Mouse (Mus musculus) left cerebral cortex, adult 8-10 months (tissue): ENCODE data around the gene Adamts4. TPM values are rescaled to one million over a fixed set of nuclear protein-coding genes. Genes with fewer than 3 reads are reported as not detected.

Source experiments
- DNase-seq, 2 experiments: peaks; one replicate each; pipeline ENCODE4 v3.0.0; 2022; ENCODE audit warnings: low spot score in 2 of 2
- total RNA-seq, 4 experiments: library from RNA; stranded (reverse); gene quantifications; 2 replicates each; pipeline ENCODE4 v1.2.4; 2022

Adamts4 gene
- total RNA-seq, 4 experiments from 2014 or later, result 13.0 to 14.1 (median 13.3) TPM

DNA sequence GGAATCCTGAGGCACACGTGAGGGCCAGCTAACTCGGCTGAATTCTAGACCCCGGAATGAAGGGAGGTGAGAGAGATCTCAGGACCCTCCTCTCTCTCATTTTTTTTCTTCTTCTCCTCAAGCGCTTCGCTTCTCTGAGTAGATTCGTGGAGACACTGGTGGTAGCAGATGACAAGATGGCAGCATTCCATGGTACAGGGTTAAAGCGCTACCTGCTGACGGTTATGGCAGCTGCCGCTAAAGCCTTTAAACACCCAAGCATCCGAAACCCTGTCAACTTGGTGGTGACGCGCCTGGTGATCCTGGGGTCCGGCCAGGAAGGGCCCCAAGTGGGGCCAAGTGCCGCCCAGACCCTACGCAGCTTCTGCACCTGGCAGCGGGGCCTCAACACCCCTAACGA lies 2.2 kb downstream of the Adamts4 start:
- no peak for DNase-seq

DNA sequence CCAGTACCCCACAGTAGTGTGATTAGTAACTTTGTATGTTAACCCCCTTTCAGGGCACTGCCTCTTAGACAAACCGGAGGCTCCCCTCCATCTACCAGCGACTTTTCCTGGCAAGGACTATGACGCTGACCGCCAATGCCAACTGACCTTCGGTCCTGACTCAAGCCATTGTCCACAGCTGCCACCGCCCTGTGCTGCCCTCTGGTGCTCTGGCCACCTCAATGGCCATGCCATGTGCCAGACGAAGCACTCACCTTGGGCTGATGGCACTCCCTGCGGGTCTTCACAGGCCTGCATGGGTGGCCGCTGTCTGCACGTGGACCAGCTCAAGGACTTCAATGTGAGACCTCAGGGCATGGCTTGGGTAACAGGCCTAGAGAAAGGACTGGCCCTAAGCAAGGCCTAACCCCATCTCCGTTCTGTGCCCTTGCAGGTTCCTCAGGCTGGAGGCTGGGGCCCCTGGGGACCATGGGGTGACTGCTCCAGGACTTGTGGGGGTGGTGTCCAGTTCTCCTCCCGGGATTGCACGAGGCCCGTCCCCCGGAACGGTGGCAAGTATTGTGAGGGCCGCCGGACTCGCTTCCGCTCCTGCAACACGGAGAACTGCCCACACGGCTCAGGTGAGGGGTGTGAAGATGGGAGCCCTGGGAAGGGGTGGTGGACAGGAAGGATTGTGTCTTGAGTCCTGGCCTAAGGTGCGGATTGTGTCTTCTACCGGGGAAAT lies 6.0 kb downstream of the Adamts4 start:
- no peak for DNase-seq

DNA sequence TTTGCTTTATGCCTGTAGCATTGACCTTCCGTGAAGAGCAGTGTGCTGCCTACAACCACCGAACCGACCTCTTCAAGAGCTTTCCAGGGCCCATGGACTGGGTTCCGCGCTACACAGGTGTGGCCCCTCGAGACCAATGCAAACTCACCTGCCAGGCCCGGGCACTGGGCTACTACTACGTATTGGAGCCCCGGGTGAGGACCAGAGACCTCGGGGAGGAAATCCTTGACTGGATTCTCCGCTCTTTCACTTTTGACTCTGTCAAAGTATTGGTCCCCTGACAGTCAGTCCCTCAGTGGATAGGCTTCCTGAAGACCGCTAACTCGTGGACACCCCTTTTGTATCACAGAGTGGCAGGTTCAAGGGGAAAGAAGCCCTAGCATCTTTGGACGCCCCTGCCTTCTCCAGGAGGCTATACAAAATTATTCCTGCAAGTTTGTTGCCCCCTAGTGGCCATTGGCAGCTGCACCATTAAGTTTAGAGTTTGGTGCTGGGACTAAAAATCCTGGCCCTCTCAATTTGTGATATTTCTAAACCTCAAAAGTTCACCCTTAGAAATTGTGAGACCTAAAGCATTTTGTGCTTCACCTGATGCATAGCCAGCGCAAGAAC lies 6.8 kb downstream of the Adamts4 start:
- DNase-seq, result no peak

DNA sequence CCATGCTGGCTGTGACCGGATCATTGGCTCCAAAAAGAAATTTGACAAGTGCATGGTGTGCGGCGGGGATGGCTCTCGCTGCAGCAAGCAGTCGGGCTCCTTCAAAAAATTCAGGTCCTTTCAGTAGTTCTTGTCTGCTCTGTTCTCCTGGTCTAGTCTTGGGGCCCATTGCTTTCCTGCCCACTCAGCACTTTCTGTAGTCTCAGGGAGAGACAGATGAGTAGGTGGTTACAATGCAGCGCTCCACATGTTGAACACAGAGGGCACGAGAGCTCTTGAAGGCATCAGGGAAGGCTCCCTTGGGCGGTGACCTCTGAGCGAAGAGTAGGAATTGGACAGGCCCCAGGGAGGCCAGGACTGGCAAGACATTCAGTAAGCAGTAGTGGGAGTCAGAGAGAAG lies 7.6 kb downstream of the Adamts4 start:
- no peak for DNase-seq

DNA sequence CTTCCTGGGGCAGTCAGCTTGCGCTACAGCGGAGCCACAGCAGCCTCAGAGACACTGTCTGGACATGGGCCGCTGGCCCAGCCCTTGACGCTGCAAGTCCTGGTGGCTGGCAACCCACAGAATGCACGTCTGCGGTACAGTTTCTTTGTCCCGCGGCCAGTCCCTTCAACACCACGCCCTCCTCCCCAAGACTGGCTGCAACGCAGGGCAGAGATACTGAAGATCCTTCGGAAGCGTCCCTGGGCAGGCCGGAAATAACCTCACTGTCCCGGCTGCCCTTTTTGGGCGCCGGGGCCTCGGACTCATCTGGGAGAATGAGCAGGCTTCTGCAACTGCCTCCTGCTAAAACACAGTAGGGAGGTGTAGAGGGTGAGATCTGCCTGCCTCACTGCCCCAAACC lies 8.7 kb downstream of the Adamts4 start:
- DNase-seq, result no peak

DNA sequence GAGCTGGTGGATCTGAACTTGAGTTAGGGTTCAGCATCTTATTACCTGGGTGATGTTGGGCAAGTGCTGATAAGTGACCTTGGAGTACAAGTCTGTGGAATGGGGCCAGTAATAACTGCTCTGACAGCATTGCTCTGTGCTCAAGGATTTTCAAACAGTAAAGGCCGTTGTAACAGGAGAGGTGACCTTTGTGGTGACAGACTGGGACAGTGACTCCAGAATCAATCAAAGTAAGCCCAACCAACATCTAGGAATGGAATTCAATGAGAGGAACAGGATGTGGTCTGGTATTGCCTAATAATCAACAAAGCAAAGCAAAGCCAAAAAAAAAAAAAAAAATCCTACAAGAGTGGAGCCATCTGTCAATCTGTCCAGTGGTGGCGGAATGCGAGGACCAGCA lies 10.1 kb downstream of the Adamts4 start:
- no peak for DNase-seq

DNA sequence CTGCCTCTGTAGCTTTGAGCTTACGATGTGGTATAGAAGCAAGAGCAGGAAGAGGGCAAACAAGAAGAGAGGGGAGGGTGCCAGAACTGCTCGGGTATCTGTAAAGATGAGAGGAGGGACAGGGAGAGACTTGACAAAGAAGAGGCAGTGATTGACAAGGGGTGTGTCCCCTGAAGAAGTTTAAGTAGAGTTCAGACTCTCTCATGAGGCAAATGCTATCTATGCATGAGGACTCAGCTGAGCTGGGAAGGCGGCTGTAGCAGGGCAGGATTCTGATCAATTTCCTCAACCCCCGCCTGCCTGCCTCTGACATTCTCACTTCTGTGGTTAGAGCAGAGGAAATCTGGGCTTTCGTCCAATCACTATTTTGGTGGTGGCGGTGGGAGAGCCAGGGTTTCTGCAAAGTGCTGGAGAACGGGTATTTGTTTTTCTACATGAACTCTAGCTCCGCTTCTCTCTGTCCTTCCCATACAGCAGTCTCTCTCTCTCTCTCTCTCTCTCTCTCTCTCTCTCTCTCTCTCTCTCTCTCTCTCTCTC lies 12.4 kb downstream of the Adamts4 start:
- DNase-seq, result peak; percentile 61 to 89

DNA sequence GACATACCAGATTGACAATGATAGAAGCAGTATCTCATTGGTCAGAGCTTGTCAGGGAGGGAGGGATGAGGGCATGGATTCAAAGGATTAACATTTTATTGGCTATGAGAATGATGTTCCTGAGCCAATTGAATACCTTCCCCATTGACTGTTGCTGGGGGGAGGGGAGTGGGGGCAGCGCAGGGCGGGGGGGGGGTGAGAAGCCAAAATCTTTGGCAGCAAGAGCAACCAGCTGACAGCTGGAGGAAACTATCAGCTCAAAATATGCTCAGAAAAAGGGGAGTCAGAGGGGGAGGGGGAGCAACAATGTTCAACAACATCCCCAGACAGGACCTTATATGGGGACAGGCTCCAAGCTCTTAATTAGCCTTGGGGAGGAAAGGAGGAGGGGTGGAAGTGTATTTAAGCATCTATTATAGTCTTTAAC lies 13.0 kb downstream of the Adamts4 start:
- DNase-seq, result peak in 1 of 2 experiments; percentile 61

DNA sequence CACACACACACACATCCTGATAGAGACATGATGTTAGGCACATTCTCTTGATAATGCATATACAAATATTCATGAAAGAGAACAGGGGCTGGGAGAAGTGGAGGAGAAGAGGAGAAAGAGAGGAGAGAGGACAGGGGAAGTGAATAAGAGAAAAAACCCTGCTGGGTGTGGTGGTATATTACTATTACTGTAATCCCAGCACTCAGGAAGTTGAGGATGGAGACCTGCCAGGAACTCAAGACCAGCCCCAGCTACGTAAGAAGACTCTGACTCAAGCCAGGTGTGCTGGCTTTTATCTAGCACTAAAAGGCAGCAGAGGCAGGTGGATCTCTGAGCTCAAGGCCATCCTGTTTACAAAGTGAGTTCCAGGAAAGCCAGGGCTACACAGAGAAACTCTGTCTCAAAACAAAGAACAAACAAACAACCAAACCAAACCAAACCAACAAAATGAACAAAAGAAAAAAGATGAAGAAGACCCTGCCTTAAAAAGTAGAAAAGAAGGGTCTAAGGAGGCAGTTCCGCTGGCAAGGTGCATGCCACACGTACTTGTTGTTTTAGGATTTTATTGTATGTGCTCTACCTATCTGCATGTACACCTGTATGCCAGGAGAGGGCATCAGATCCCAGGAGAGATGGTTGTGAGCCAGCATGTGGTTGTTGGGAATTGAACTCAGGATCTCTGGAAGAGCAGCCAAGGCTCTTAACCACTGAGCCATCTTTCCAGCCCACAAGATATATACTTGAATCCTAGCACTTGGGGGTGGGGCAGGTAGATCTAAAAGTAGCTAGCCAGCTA lies 13.6 kb downstream of the Adamts4 start:
- no peak for DNase-seq

DNA sequence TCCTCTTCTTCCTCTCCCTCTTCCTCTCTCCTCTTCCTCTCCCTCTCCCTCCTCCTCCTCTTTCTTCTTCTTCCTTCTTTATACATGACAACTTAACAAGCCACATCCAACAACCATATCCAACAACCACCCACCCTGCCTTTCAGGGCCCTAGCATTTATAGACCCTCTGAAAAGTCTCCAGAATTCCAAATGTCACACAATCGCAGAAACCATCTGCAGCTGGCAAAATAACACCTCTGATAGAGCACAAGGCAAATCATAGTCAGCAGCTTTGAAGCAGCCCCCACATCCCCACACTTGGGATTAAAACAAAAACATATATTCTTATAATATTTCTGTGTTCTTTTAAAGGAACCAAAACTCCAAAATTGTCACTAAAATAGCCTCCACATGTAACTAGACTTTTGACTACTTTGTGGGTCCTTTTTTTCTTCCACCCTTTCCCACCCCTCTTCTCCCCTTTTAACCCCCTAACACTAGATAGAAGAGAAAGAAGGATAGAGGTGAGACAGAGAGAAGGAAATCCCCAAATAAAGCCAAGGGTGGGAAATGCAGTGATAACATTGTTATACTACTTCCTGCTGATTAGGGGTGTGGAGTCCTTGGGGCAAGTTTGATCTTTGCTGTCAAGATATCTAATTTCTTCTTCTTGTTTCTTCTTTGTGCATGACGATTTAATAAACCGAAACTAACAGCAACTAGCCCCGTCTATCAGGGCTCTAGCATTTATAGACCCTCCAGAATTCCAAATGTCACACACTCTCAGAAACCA lies 15.9 kb downstream of the Adamts4 start:
- peak in 1 of 2 experiments; percentile 56 for DNase-seq

DNA sequence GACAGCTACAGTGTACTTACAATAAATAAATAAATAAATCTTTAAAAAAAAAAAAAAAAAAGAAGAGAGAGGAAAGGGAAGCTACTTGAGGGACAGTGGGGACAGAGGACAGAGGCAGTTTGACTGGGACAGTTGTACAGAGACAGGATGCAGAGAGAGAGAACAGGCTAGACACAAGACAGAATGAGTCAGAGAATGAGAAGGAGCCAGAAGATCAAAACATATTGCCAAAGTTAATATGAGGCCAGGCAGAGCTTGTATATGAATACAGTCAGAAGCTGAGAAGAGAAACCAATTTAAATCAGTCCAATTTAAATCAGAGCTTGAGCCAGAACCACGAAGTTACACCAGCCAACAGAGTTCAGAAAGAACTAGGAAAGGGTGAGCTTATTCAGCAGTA lies 18.1 kb downstream of the Adamts4 start:
- no peak for DNase-seq

DNA sequence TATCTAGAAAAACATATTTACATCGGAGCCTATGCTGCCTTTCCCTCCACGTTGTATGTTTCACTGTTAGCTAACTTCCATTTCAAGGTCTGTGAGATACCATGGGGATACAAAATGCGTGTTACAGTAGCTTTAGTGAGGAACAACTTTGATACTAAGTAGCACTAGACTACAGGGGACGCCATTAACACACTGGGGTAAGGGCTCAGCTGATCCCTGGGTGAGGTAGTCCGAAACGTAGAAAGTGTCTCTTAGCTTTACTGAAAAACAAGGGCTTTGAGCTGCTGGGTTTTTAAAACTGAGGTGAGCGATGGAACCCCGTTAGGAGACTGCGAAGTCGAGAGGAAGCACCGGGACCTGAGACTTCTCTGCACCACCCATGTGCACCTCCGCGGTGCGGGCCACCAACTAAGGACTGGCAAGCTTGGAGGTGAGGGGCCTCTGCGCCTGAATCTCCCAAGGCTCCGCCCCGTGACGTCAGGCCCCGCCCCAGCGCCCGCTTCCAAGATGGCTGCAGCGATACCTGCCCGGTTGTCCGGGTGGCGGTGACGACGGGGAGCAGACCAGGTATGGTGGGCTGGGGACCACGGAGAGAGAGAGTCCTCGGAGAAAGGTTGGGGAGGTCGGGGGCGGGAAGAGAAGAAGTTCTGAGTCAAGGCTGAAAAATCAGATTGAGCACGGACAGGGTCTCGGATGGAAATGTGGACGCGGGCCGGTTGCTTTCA lies 19.8 kb downstream of the Adamts4 start, which contains the start of gene B4galt3:
B4galt3 (plus strand) TSS at position 481 of the 725 bp plus-strand sequence.
- DNase-seq, result peak; percentile 91 to 96

DNA sequence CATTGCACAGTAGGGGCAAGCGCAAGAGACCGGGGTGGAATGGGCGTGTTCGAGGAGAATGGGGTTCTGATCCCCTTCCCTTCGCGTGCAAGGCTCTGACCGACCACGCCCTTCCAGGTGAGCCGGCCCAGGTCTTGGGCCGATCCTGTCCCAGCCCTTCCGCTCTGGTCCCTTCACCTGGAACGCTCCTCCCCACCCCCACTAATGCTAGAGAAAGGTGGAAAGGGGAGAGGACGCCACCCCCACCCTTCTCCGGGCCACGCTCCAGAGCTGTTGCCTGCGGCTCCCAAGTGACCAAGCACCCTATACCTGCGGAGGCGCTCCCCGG lies 20.3 kb downstream of the Adamts4 start:
- no peak for DNase-seq

DNA sequence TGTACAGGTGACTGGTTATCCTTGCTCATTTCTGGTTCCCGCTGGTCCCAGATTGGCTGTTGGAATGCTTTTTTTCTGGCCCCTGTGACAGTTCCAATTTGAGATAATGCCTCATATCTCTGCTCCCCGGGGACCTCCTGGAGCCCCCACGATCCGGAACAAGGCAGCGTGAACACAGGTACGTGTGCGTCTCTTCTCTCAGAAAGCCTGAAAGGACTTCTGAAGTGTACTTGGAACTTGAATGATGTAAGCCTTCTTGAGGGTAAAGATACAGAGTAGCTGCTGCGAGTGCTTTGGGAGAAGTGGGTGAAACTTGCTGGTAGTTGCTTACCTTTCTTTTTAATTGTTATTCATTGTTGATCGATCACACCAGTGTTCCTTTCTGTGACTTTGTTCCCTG lies 21.0 kb downstream of the Adamts4 start:
- DNase-seq, result no peak

DNA sequence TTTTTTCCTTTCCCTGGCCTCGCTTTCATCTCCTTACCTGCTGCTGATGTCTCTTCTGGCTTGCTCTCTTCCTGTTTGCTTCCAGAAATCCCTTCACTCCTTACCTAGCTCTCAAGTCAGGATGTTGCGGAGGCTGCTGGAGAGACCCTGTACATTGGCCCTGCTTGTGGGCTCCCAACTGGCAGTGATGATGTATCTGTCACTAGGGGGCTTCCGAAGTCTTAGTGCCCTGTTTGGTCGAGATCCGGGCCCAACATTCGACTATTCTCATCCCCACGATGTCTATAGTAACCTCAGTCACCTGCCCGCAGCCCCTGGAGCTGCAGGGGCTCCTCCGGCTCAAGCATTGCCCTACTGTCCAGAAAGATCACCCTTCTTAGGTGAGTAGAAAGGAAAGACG lies 21.4 kb downstream of the Adamts4 start:
- no peak for DNase-seq

DNA sequence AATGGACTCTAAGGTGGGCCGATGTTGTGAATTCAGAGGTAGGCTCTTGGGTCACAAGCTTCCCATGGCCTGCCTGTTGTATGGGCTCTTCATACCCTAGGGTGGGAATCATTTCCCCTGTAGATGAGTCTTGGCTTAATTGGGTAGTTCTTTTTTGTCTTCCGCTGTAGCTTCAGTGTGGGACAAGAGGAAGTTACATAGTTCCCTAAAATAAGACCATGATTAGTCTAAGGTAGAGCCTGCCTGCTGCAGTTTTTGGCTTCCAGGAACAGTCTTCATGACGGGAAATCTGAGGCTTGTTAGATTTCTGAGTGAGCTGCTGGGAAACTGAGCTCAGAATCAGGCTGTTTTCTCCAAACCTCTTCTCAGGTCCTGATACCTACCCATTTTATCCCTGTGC lies 21.9 kb downstream of the Adamts4 start:
- no peak for DNase-seq

DNA sequence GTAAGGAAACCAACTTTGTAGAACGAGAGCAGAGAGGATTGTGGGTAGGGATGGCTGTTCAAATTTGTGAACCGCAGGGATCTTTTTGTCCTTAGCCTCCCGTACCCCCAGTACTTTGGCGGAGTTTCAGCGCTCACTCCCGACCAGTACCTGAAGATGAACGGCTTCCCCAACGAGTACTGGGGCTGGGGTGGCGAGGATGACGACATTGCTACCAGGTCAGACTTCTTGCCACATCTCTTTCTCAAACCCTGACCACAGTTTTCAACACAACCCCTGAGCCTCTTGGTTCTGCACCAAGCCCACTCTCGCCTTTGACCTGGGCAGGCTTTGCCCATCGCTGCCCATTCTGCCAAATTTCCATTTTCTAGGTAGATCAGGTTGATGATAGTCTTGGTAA lies 23.9 kb downstream of the Adamts4 start:
- DNase-seq, result no peak

DNA sequence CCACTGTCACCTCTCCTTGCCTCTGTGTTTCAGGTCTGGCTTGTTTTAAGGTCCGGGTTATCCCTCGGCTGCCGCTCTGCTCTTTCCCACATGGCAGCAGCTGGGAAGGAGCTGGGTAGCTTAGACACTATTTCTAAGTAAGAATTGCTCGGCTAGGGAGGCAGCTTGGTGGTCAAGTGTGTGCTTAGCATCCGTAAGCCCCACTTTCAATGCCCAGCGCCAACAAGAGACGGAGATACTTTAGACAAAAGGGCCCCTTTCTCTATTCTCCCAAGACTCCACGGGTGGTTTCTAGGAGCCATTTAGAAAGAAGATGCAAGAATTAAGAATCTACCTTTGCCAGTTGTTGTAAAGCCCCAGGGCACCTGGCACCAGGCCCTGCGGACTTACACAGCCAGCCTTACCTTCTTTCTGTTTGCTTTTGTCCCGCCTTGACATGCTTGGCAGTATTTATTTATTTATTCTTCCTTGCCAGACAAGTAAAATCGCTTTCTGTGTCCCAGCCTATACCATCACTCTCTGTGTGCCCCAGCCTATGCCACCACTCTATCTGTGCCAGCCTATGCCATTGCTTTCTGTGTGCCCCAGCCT lies 25.0 kb downstream of the Adamts4 start:
- DNase-seq, result no peak

DNA sequence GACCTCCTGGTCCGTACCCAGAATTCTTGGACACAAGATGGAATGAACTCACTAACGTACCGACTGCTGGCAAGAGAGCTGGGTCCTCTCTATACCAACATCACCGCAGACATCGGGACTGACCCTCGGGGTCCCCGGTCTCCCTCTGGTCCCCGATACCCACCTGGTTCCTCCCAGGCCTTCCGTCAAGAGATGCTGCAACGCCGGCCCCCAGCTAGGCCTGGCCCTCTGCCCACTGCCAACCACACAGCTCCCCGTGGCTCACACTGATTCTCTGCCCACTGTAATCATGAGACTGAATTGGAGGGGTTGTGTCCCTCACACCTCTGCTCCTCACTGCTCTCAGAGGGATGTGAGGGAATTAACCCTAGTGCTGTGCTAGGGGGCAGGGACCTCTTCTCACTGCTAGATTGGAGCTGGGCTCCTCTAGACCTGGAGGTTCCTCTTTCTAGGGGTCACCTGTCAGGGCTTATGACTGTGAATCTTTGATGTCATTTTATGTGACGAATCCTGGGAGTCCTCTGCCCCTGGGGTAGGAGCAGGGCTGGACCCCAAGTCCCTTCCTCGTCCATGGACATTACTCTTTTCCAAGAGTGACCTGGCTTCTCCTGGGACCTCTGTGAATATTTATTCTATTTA lies 26.0 kb downstream of the Adamts4 start:
- DNase-seq, result no peak

DNA sequence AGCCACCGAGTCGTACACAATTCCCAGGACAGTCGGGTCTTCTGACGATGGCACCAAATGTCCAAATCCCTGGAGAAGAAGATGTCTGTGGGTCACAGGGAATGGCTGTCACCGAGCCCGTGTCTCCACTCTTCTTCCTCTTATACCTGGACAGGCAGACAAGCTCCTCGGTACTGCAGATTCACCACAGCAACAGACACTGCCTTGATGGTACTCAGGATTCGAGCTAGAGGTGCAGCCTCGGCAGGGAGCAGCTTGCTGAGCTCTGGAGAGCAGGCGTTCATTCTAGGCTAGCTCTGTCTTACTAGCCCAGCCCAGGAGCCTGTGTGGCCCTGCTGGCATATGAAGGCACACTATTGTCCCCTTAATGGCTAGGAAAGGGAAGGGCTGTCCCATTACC lies 27.5 kb downstream of the Adamts4 start:
- DNase-seq, result no peak
